Mouse (Mus musculus) bone marrow, adult 2 months (tissue): ENCODE results near the gene Eapp.

Source experiments
- CTCF ChIP-seq: fragments of 200-500 bp; IDR thresholded peaks from 2 replicates; pipeline ENCODE4 v1.5.1; 2011; ENCODE audit warnings: low read length, control low read depth; ENCODE audit not compliant: control insufficient read depth, insufficient read depth
- POLR2A ChIP-seq: fragments of 200-500 bp; IDR thresholded peaks from 2 replicates; pipeline ENCODE4 v1.6.1; 2011; ENCODE audit warnings: low read depth, mild to moderate bottlenecking, control low read depth, low read length, borderline replicate concordance; ENCODE audit not compliant: control insufficient read depth

DNA sequence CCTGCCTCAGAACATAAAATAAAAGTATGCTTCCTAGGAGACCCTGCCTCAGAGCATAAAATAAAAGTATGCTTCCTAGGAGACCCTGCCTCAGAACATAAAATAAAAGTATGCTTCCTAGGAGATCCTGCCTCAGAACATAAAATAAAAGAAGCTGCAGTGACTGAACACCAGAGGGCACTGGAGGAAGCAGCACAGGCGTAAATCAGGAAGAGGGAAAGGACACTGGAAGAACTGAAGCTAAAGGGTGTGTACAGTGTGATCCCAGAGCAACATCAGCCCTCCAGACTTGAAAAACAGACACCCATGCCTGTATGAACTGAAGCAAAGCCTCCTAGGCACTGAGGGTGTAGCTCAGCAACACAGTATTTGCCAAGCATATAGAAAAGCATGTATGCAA is 12.5 kb downstream of the Eapp start:
- TF ChIP-seq CTCF (peak; percentile 49), POLR2A (no peak)
